Mouse (Mus musculus) olfactory bulb, adult 2 months (tissue): ENCODE data around the gene Actn1. TPM values are rescaled to one million over a fixed set of nuclear protein-coding genes. Genes with fewer than 3 reads are reported as not detected.

Experiments
- H3K27ac ChIP-seq: fragments of 200-500 bp; 2 replicates; pipeline ENCODE4 v1.5.1; 2012; ENCODE audit warnings: low read depth, low read length; ENCODE audit not compliant: insufficient read depth
- H3K4me1 ChIP-seq: fragments of 200-500 bp; 2 replicates; pipeline ENCODE4 v1.6.1; 2012; ENCODE audit warnings: low read length; ENCODE audit not compliant: control insufficient read depth, insufficient read depth
- H3K4me3 ChIP-seq: fragments of 200-500 bp; 2 replicates; pipeline ENCODE4 v1.5.1; 2012; ENCODE audit warnings: mild to moderate bottlenecking, low read depth, low read length, moderate library complexity; ENCODE audit not compliant: insufficient read depth
- CTCF ChIP-seq: fragments of 200-500 bp; IDR thresholded peaks from 2 replicates; pipeline ENCODE4 v1.5.1; 2012; ENCODE audit warnings: low read depth, mild to moderate bottlenecking, low read length, moderate library complexity; ENCODE audit not compliant: insufficient read depth
- POLR2A ChIP-seq: fragments of 200-500 bp; IDR thresholded peaks from 2 replicates; pipeline ENCODE4 v1.6.1; 2012; ENCODE audit warnings: mild to moderate bottlenecking, low read depth, low read length, moderate library complexity; ENCODE audit not compliant: insufficient read depth
- WGBS: fragments of 180-500 bp; shearing (Covaris S2); methylation state at CpG from one replicate; pipeline ENCODE4 v1.1.7; 2018; 5-methylcytosine and 5-hydroxymethylcytosine counted together
- polyA plus RNA-seq: library from polyadenylated mRNA; stranded (reverse); fragments of >200 nt; gene quantifications from 2 replicates; pipeline ENCODE4 v1.2.4, GENCODE M21; 2012; ENCODE audit warnings: low replicate concordance; ENCODE audit not compliant: missing spikeins, insufficient read depth, insufficient read length

The Actn1 gene
- polyA plus RNA-seq, 1 experiment = not detected

DNA sequence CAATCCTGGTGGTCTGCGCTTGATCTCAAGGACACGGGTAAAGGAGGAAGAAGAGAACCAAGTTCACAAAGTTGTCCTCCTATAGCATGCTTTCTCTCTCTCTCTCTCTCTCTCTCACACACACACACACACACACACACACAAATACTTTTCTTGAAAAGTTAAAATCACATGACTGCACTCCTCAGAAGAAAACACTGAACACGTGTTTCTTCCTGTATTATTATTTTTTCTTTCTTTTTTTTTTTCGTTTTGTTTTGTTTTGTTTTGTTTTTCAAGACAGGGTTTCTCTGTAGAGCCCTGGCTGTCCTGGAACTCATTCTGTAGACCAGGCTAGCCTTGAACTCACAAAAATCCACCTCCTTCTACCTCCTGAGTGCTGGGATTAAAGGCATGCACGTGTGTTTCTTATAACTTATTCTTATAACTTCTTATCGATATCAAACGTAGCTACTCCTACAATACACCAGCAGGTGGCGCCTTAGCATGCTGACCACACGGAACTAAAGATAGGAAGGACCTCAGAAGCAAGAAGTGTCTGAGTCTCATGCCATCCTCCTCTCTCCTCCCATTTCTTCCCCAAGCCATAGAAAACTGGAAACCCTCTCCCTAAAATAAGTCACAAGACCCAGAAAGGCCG lies 106.4 kb downstream of the Actn1 start:
- WGBS = 33% methylated on average over 10 of the region's 10 CpGs
- no peaks in the 10 kb centered on the region for H3K4me1 ChIP-seq
- TF ChIP-seq POLR2A (no peak), CTCF (no peak)

DNA sequence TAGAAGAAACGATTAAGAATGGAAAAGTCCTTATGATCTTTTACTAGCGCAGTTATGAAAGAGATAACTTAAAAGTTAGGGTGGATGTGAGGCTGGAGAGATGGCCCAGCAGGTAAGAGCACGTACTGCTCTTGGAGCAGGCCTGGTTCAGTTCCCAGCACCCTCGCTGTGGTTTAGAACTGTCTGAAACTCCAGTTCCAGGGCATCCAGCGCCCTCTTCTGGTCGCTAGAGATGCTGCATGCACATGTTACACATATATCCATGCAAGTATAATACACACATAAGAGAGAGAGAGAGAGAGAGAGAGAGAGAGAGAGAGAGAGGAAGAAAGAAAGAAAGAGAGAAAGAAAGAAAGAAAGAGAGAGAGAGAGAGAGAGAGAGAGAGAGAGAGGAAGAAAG lies 107.1 kb downstream of the Actn1 start:
- Histone ChIP-seq H3K4me1 (no peaks in the 10 kb centered on the region), H3K27ac (no peak overlapping the region), H3K4me3 (no peak overlapping the region)
- WGBS = 83% methylated on average over 6 of the region's 6 CpGs
- TF ChIP-seq CTCF (no peak), POLR2A (no peak)

More for the DNA sequence above, 106.4 kb downstream of the Actn1 start:
- H3K27ac ChIP-seq = no peak overlapping the region
- no peak overlapping the region for H3K4me3 ChIP-seq

- Histone ChIP-seq H3K4me1 (no peaks in the 10 kb centered on the region), H3K27ac (no peak overlapping the region), H3K4me3 (no peak overlapping the region)
- TF ChIP-seq POLR2A (no peak), CTCF (no peak)
- 96% methylated on average over 6 of the region's 6 CpGs for WGBS
Observed at GRCm38 (mm10) chr12:80151821-80152220, 108.3 kb downstream of the Actn1 start.

GRCm38 (mm10) chr12:80150624-80151023 lies 109.5 kb downstream of the Actn1 start:
- no peaks in the 10 kb centered on the region; the same call in 1 of the 2 replicates for H3K4me1 ChIP-seq
- TF ChIP-seq CTCF (no peak), POLR2A (no peak)
- no peak overlapping the region for H3K27ac ChIP-seq
- H3K4me3 ChIP-seq = no peak overlapping the region
- 44% methylated on average over 8 of the region's 8 CpGs for WGBS

DNA sequence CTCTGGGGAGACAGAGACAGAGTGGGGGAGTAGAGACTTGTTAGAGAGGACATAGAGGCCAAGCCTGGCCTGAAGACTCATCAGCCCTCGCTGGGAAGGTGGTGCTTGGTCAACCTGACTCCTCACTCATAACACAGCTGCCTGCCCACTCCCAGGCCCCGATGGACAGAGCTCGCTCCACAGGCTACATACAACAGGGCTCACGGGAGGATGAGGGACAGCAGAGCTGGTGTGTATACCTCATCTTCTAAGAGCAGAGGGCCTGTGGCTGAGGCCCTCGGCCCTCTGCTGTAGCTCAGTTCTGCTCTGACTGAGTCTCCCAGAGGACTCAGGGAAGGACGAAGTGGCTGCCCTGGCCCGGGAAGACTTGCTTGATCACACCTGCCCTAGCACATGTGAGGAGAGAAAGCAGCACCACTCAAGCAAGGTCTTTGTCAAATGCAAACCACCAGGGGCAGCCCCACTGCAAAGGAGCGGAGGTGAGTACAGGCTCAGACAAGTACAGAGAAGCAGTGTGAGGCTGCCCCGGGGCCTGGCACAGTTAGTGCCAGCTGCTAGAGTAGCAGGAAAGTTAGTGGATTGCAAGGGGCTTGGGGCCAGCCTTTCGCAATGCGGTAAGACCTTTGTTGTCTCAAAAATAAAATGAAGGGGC lies 112.5 kb downstream of the Actn1 start:
- no peak for TF ChIP-seq POLR2A
- TF ChIP-seq CTCF = no peak
- Histone ChIP-seq H3K27ac (no peak overlapping the region), H3K4me1 (no peaks in the 10 kb centered on the region; the same call in 1 of the 2 replicates), H3K4me3 (no peak overlapping the region)
- 87% methylated on average over 11 of the region's 11 CpGs for WGBS

DNA sequence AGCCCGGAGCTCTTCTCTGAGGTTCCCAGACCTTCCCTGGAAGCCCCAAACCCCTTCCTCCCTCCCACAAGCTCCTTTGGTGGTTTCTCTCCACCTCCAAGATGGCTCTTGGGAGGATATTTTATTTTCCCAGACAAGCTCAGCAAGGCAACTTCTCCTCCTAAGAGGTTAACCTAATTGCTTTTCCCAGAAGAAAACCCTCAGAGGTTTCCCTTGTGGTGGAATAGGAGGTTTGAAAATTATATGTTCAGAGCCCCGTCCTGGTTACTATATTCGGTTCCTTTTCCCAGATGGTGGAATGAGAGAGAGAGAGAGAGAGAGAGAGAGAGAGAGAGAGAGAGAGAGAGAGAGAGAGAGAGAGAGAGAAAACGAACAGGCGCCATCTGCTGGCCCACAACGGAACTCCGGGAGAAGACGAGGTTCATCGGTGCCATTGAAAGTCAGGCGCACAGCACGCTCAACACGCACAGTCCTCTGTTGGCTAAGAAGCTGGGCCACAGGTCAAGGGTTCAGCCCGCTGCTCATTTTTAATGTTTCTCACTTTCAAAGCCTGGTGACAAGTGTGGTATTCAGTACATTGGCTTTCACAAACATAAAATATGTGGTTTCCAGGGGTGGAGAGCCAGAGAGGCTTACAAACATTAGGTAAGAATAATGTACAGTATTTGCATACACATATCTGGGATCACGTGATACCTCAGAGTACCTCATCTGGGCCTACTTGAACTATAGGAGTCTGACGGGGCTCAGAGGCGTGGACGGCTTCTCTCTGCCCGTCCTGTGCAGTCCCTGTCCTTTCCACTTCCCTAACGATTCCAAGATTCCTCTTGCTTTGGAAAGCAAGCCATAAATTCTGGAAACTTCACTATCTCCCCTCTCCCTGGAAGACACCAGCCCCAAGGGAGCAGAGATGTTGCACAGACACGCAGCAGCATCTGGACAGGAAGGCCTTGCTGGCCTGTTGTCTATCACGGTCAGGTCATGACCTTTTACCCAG lies 113.6 kb downstream of the Actn1 start:
- TF ChIP-seq CTCF (peak; percentile 71), POLR2A (no peak)
- no peak overlapping the region for H3K27ac ChIP-seq
- H3K4me3 ChIP-seq = no peak overlapping the region
- 48% methylated on average over 21 of the region's 21 CpGs for WGBS
- no peaks in the 10 kb centered on the region; the same call in 1 of the 2 replicates for H3K4me1 ChIP-seq

- Histone ChIP-seq H3K4me1 (no peaks in the 10 kb centered on the region; the same call in 1 of the 2 replicates), H3K27ac (no peak overlapping the region), H3K4me3 (no peak overlapping the region)
- no peak for TF ChIP-seq CTCF
- no peak for TF ChIP-seq POLR2A
- WGBS = 49% methylated on average over 8 of the region's 8 CpGs
Observed at GRCm38 (mm10) chr12:80145365-80145764, 114.8 kb downstream of the Actn1 start.

DNA sequence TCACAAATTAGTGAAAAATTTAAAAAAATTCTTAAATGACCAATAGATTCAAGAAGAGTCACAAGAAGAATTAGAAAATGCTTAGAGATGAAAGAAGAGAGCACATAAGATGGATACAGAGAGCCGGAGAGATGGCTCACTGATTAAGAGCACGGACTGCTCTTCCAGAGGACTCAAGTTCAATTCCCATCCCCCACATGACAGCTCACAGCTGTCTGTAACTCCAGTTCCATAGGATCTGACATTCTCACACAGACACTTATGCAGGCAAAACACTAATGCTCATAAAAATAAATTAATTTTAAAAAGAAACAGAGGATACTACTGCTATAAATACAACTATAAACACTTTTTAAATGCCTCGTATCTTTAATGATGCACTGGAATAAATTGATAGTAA lies 115.3 kb downstream of the Actn1 start:
- Histone ChIP-seq H3K4me1 (no peaks in the 10 kb centered on the region; the same call in 1 of the 2 replicates), H3K4me3 (no peak overlapping the region), H3K27ac (no peak overlapping the region)
- TF ChIP-seq POLR2A (no peak), CTCF (no peak)
- 90% methylated on average over 3 of the region's 3 CpGs for WGBS

DNA sequence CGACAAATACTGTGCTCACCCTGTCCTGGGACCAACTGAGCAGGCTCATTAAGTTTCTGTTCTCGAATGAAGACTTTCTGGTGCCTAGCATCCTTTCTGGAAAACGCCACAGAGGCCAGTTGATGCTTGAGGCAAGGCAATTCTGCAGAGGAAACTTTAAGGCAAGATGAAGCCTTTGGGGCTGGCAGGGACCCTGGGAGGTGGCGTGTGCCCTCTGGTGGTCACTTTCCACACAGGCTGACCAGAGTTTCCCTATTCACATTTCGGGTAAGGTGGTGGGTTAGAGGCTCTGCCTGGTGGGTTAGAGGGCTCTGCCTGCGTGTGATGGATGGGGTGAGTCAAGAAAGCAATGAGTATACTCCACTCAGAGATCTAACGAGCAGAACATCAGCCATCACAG lies 118.7 kb downstream of the Actn1 start:
- H3K4me1 ChIP-seq = no peaks in the 10 kb centered on the region; the same call in 1 of the 2 replicates
- H3K4me3 ChIP-seq = no peak overlapping the region
- no peak overlapping the region for H3K27ac ChIP-seq
- TF ChIP-seq CTCF (peak; percentile 73; the same call in 1 of the 2 replicates), POLR2A (no peak)
- 22% methylated on average over 7 of the region's 7 CpGs for WGBS
